Mouse (Mus musculus): Measurements from ENCODE around the gene Wfikkn2.

Gene Wfikkn2

GRCm38 (mm10) chr11:94196311-94196710 is 49.5 kb downstream of the Wfikkn2 start:
- DNase-seq (ENCODE audit: low read depth, low spot score), result no peak

GRCm38 (mm10) chr11:94193109-94193508 is 52.7 kb downstream of the Wfikkn2 start:
- no peak for DNase-seq (ENCODE audit: low read depth, low spot score)

GRCm38 (mm10) chr11:94190665-94191064 is 55.1 kb downstream of the Wfikkn2 start:
- no peak for DNase-seq (ENCODE audit: low read depth, low spot score)

- DNase-seq (ENCODE audit: low read depth, low spot score), result no peak
Observed at GRCm38 (mm10) chr11:94189579-94189978, 56.2 kb downstream of the Wfikkn2 start.
